Mouse (Mus musculus): ENCODE measurements around the gene Tmem52b. TPM values are rescaled to one million over a fixed set of nuclear protein-coding genes. Genes with fewer than 3 reads are reported as not detected.
A peak's percentile ranks its signal among the peaks of the same experiment; 100 is the strongest.

Gene Tmem52b
- polyA plus RNA-seq, 1 experiment from 2014 or later: not detected

DNA sequence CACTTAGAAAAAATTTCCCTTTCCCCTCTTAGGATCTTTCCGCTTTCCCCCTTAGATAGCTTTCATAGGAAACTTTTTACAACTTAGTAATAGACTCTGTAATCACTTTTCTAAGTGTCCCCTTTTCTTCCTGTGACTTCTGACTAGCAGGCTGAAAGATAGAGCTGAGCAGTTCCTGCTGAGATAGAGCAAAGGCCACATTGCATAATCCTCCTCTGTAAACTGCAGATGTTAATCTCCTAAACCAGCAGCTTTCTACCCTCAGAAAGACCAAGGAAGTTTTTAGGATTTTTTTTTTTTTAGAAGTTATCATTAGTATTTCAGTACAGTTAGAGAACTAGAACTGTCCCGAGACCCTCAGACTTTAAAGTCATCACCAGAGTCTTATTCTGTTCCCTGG lies 8.9 kb upstream of the Tmem52b start:
- no peak overlapping the region for H3K9ac ChIP-seq (ENCODE audit: low read depth, low read length)
- 86% methylated on average over 2 of the region's 2 CpGs for WGBS

DNA sequence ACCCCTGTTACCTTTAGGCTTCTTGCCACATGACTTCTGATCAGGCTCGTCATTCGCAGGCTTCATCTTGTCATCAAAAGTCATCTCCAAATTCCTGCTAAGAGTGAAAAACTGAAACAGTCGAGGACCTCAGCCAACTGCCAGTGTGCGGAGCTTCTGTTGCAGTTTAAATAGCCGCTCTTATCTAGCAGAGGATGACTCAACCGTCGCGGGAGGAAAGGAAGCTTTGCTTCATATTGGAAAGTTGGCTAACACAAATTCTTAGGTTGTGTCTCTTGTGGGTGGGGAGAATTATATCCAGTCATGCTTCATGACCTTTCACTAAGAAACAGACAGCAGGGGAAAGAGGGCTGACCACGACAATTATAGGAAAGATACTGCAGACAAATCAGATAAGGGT lies 5.3 kb upstream of the Tmem52b start, which contains the start of gene Olr1:
TSS of gene Olr1 (minus strand) at position 142 of the 400 bp plus-strand sequence.
- Histone ChIP-seq H3K36me3 (ENCODE audit: control insufficient read depth, insufficient read depth, low read length) (no peaks in the 10 kb centered on the region), H3K27ac (ENCODE audit: low read depth, low read length) (no peak within 1 kb of the TSS), H3K4me3 (ENCODE audit: low read length) (no peak within 1 kb of the TSS), H3K27me3 (replicated peaks; ENCODE audit: control insufficient read depth, insufficient read depth, low read length) (no peaks in the 10 kb centered on the region), H3K9me3 (ENCODE audit: control insufficient read depth, low read length) (no peaks in the 10 kb centered on the region), H3K9ac (ENCODE audit: low read depth, low read length) (no peak within 1 kb of the TSS), H3K4me2 (ENCODE audit: low read length) (no peak within 1 kb of the TSS), H3K4me1 (ENCODE audit: control insufficient read depth, insufficient read depth, low read depth, low read length) (no peaks in the 10 kb centered on the region)
- no peak for ATAC-seq
- 87% methylated on average over 9 of the region's 9 CpGs for WGBS

More for the DNA sequence above, 8.9 kb upstream of the Tmem52b start:
- no peaks in the 10 kb centered on the region for H3K27me3 ChIP-seq (replicated peaks; ENCODE audit: control insufficient read depth, insufficient read depth, low read length)
- no peak for ATAC-seq
- H3K4me2 ChIP-seq (ENCODE audit: low read length): no peak overlapping the region
- no peak overlapping the region for H3K27ac ChIP-seq (ENCODE audit: low read depth, low read length)
- H3K36me3 ChIP-seq (ENCODE audit: control insufficient read depth, insufficient read depth, low read length): no peaks in the 10 kb centered on the region
- H3K4me1 ChIP-seq (ENCODE audit: control insufficient read depth, insufficient read depth, low read depth, low read length): no peaks in the 10 kb centered on the region
- H3K4me3 ChIP-seq (ENCODE audit: low read length): no peak overlapping the region
- no peaks in the 10 kb centered on the region for H3K9me3 ChIP-seq (ENCODE audit: control insufficient read depth, low read length)

DNA sequence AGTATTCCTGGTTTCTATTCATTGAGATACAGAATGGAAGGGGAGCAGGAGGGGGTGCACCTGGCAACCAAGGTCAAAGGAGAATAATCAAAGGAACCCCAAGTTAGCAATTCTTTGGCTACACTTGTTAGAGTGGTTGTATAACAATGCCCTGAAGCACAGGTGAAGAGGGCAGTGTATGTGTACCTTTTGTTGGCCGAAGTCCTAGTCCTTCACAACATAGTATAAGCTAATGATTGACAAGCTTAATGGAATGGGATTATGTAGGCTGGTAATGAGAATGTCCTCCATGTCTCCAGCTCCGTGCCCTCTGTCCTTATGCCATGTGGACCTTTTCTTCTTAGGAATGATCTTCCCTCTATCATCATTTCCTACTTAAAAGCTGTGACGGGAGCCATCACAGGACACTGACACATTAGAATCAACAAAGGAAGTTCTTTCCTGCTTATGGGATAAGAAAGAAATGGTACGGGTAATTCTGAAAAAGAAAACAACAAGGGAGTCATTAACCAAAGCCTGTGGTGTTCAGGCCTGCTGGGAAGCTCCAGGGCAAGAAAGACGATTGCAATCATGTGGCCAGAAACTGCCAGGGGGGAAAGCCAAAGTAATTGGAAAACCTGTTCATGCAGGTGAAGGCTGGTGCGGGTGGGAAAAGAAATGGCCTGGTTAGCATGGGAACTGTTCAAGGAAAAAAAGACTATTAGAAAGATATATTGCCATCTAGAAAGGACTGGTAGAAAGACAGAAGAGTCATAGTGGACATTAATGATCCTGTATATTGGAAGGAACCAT lies 2.0 kb upstream of the Tmem52b start:
- H3K9me3 ChIP-seq (ENCODE audit: control insufficient read depth, low read length): no peaks in the 10 kb centered on the region
- H3K4me2 ChIP-seq (ENCODE audit: low read length): no peak overlapping the region
- ATAC-seq: no peak
- H3K9ac ChIP-seq (ENCODE audit: low read depth, low read length): no peak overlapping the region
- no peak overlapping the region for H3K4me3 ChIP-seq (ENCODE audit: low read length)
- WGBS: 72% methylated on average over 6 of the region's 6 CpGs
- H3K36me3 ChIP-seq (ENCODE audit: control insufficient read depth, insufficient read depth, low read length): no peaks in the 10 kb centered on the region
- H3K4me1 ChIP-seq (ENCODE audit: control insufficient read depth, insufficient read depth, low read depth, low read length): no peaks in the 10 kb centered on the region
- H3K27ac ChIP-seq (ENCODE audit: low read depth, low read length): no peak overlapping the region
- H3K27me3 ChIP-seq (replicated peaks; ENCODE audit: control insufficient read depth, insufficient read depth, low read length): no peaks in the 10 kb centered on the region

DNA sequence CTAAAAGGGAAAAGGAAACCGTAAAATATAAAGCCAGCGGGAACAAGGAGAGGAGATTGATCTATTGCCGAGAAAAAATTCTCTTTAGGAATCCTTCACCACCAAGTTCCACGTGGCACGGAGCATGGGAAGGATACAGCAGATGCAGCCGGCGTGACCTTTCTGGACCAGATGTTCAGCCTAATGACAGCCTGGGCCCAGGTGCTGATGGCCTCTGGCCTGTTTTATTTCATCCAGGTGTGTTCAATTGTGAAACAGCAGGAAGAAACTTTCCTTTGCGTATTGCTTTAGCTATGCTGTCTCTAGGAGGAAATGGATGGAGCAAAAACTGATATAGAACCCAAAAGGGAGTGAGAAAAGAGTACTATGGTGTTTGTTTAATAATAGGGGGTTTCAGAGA lies 513 bp downstream of the Tmem52b start:
- Histone ChIP-seq H3K4me1 (ENCODE audit: control insufficient read depth, insufficient read depth, low read depth, low read length) (no peaks in the 10 kb centered on the region), H3K4me3 (ENCODE audit: low read length) (no peak overlapping the region), H3K9ac (ENCODE audit: low read depth, low read length) (no peak overlapping the region), H3K4me2 (ENCODE audit: low read length) (no peak overlapping the region), H3K27ac (ENCODE audit: low read depth, low read length) (no peak overlapping the region), H3K27me3 (replicated peaks; ENCODE audit: control insufficient read depth, insufficient read depth, low read length) (no peaks in the 10 kb centered on the region), H3K36me3 (ENCODE audit: control insufficient read depth, insufficient read depth, low read length) (no peaks in the 10 kb centered on the region), H3K9me3 (ENCODE audit: control insufficient read depth, low read length) (no peaks in the 10 kb centered on the region)
- ATAC-seq: no peak
- WGBS: 83% methylated on average over 8 of the region's 8 CpGs

GRCm38 (mm10) chr6:129513409-129513808 lies 1.1 kb downstream of the Tmem52b start:
- H3K9me3 ChIP-seq (ENCODE audit: control insufficient read depth, low read length): no peaks in the 10 kb centered on the region
- no peak for ATAC-seq
- no peaks in the 10 kb centered on the region for H3K4me1 ChIP-seq (ENCODE audit: control insufficient read depth, insufficient read depth, low read depth, low read length)
- H3K4me2 ChIP-seq (ENCODE audit: low read length): no peak overlapping the region
- no peaks in the 10 kb centered on the region for H3K36me3 ChIP-seq (ENCODE audit: control insufficient read depth, insufficient read depth, low read length)
- no peaks in the 10 kb centered on the region for H3K27me3 ChIP-seq (replicated peaks; ENCODE audit: control insufficient read depth, insufficient read depth, low read length)
- no peak overlapping the region for H3K4me3 ChIP-seq (ENCODE audit: low read length)
- WGBS: 72% methylated on average over 1 of the region's 1 CpGs
- H3K9ac ChIP-seq (ENCODE audit: low read depth, low read length): no peak overlapping the region
- H3K27ac ChIP-seq (ENCODE audit: low read depth, low read length): no peak overlapping the region

DNA sequence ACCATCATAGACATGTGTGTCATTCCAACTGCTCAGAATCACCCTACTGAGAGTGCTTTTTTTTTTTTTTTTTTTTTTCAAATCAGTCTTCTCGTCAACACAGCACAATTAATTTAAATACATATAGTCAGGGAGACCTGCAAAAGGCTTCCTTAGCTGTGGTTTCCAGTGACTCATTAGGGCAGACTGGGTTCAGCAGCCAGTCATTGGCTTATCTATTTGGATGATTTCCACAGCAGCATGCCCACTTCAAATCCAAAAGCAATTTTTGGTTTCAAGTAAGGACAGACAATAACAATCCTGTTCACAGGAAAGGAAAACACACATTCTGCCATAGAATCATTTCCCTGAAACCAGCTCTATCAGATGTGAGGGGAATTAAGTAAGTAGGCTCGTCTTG lies 2.0 kb downstream of the Tmem52b start:
- Histone ChIP-seq H3K4me2 (ENCODE audit: low read length) (no peak overlapping the region), H3K36me3 (ENCODE audit: control insufficient read depth, insufficient read depth, low read length) (no peaks in the 10 kb centered on the region), H3K27ac (ENCODE audit: low read depth, low read length) (no peak overlapping the region), H3K4me3 (ENCODE audit: low read length) (no peak overlapping the region), H3K4me1 (ENCODE audit: control insufficient read depth, insufficient read depth, low read depth, low read length) (no peaks in the 10 kb centered on the region), H3K27me3 (replicated peaks; ENCODE audit: control insufficient read depth, insufficient read depth, low read length) (no peaks in the 10 kb centered on the region), H3K9ac (ENCODE audit: low read depth, low read length) (no peak overlapping the region), H3K9me3 (ENCODE audit: control insufficient read depth, low read length) (no peaks in the 10 kb centered on the region)
- no peak for ATAC-seq
- WGBS: 78% methylated on average over 2 of the region's 2 CpGs

DNA sequence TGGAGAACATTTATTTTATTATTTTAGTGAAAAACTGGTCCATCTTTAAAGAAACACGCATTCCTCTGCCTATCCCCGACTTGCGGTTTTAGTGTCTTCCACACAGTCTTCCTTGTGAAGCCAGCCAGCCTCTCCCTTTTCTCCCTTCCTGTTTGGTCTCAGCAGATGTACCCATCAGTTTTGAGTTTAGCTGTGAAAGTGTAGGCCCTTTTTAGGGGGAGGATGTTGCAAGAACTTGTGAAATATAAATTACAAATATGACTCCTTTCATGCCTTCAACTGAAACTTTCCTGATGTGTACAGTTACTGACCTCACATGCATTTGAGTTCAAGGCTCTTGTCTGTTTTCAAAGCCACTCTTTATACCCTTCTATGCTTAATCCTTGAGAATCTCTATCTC lies 2.7 kb downstream of the Tmem52b start:
- Histone ChIP-seq H3K9ac (ENCODE audit: low read depth, low read length) (no peak overlapping the region), H3K4me3 (ENCODE audit: low read length) (no peak overlapping the region), H3K27ac (ENCODE audit: low read depth, low read length) (no peak overlapping the region), H3K36me3 (ENCODE audit: control insufficient read depth, insufficient read depth, low read length) (no peaks in the 10 kb centered on the region), H3K9me3 (ENCODE audit: control insufficient read depth, low read length) (no peaks in the 10 kb centered on the region), H3K4me2 (ENCODE audit: low read length) (no peak overlapping the region), H3K4me1 (ENCODE audit: control insufficient read depth, insufficient read depth, low read depth, low read length) (no peaks in the 10 kb centered on the region), H3K27me3 (replicated peaks; ENCODE audit: control insufficient read depth, insufficient read depth, low read length) (no peaks in the 10 kb centered on the region)
- ATAC-seq: no peak
- WGBS: 95% methylated on average over 3 of the region's 3 CpGs

GRCm38 (mm10) chr6:129516388-129516787 lies 4.0 kb downstream of the Tmem52b start:
- Histone ChIP-seq H3K4me1 (ENCODE audit: control insufficient read depth, insufficient read depth, low read depth, low read length) (no peaks in the 10 kb centered on the region), H3K9ac (ENCODE audit: low read depth, low read length) (no peak overlapping the region), H3K4me3 (ENCODE audit: low read length) (no peak overlapping the region), H3K9me3 (ENCODE audit: control insufficient read depth, low read length) (no peaks in the 10 kb centered on the region), H3K27ac (ENCODE audit: low read depth, low read length) (no peak overlapping the region), H3K4me2 (ENCODE audit: low read length) (no peak overlapping the region), H3K36me3 (ENCODE audit: control insufficient read depth, insufficient read depth, low read length) (no peaks in the 10 kb centered on the region), H3K27me3 (replicated peaks; ENCODE audit: control insufficient read depth, insufficient read depth, low read length) (no peaks in the 10 kb centered on the region)
- ATAC-seq: no peak
- WGBS: 90% methylated on average over 10 of the region's 10 CpGs

GRCm38 (mm10) chr6:129517752-129518408 lies 5.5 kb downstream of the Tmem52b start:
- Histone ChIP-seq H3K4me1 (ENCODE audit: control insufficient read depth, insufficient read depth, low read depth, low read length) (no peaks in the 10 kb centered on the region), H3K27ac (ENCODE audit: low read depth, low read length) (no peak overlapping the region), H3K4me2 (ENCODE audit: low read length) (no peak overlapping the region), H3K9me3 (ENCODE audit: control insufficient read depth, low read length) (no peaks in the 10 kb centered on the region), H3K27me3 (replicated peaks; ENCODE audit: control insufficient read depth, insufficient read depth, low read length) (no peaks in the 10 kb centered on the region), H3K9ac (ENCODE audit: low read depth, low read length) (no peak overlapping the region), H3K36me3 (ENCODE audit: control insufficient read depth, insufficient read depth, low read length) (no peaks in the 10 kb centered on the region), H3K4me3 (ENCODE audit: low read length) (no peak overlapping the region)
- WGBS: 50% methylated on average over 2 of the region's 2 CpGs
- peak; percentile 93 for ATAC-seq

All from hindbrain, embryonic 16.5 days (tissue).